Mouse (Mus musculus): ENCODE measurements around the gene Fam124b. TPM values are rescaled to one million over a fixed set of nuclear protein-coding genes. Genes with fewer than 3 reads are reported as not detected.

The Fam124b gene
- polyA plus RNA-seq, 1 experiment from 2014 or later = 0.29 TPM

- Histone ChIP-seq H3K27ac (no peak overlapping the region), H3K4me2 (no peak overlapping the region), H3K4me3 (replicated peaks) (no peak overlapping the region), H3K4me1 (peaks cover 5% of the 10 kb centered on the region; the same call in 1 of the 2 replicates), H3K27me3 (no peaks in the 10 kb centered on the region), H3K9me3 (no peaks in the 10 kb centered on the region), H3K36me3 (replicated peaks) (no peaks in the 10 kb centered on the region), H3K9ac (no peak overlapping the region)
- 64% methylated on average over 1 of the region's 1 CpGs for WGBS
- ATAC-seq (ENCODE audit: low FRiP score) = no peak
Measured at GRCm38 (mm10) chr1:80230612-80231011, 12.3 kb upstream of the Fam124b start.

GRCm38 (mm10) chr1:80224839-80225412, 6.7 kb upstream of the Fam124b start:
- Histone ChIP-seq H3K27ac (no peak overlapping the region), H3K27me3 (no peaks in the 10 kb centered on the region), H3K4me3 (replicated peaks) (no peak overlapping the region), H3K9me3 (no peaks in the 10 kb centered on the region), H3K4me2 (no peak overlapping the region), H3K36me3 (replicated peaks) (no peaks in the 10 kb centered on the region), H3K4me1 (peaks cover 7% of the 10 kb centered on the region; the same call in 1 of the 2 replicates), H3K9ac (no peak overlapping the region)
- ATAC-seq (ENCODE audit: low FRiP score) = no peak
- WGBS = 25% methylated on average over 3 of the region's 3 CpGs

- ATAC-seq (ENCODE audit: low FRiP score) = no peak
- Histone ChIP-seq H3K36me3 (replicated peaks) (no peaks in the 10 kb centered on the region), H3K27ac (no peak overlapping the region), H3K4me3 (replicated peaks) (no peak overlapping the region), H3K9me3 (no peaks in the 10 kb centered on the region), H3K4me1 (peaks cover 7% of the 10 kb centered on the region; the same call in 1 of the 2 replicates), H3K4me2 (no peak overlapping the region), H3K27me3 (no peaks in the 10 kb centered on the region), H3K9ac (no peak overlapping the region)
- 76% methylated on average over 4 of the region's 4 CpGs for WGBS
Measured at GRCm38 (mm10) chr1:80221151-80221550, 2.9 kb upstream of the Fam124b start.

GRCm38 (mm10) chr1:80213826-80214225, 4.4 kb downstream of the Fam124b start:
- WGBS = 91% methylated on average over 9 of the region's 9 CpGs
- H3K27me3 ChIP-seq = no peaks in the 10 kb centered on the region
- H3K4me2 ChIP-seq = no peak overlapping the region
- H3K36me3 ChIP-seq (replicated peaks) = no peaks in the 10 kb centered on the region
- no peak overlapping the region for H3K9ac ChIP-seq
- H3K4me3 ChIP-seq (replicated peaks) = no peak overlapping the region
- H3K4me1 ChIP-seq = no peaks in the 10 kb centered on the region
- no peaks in the 10 kb centered on the region for H3K9me3 ChIP-seq
- H3K27ac ChIP-seq = no peak overlapping the region
- no peak for ATAC-seq (ENCODE audit: low FRiP score)

GRCm38 (mm10) chr1:80213146-80213545, 5.1 kb downstream of the Fam124b start:
- no peaks in the 10 kb centered on the region for H3K36me3 ChIP-seq (replicated peaks)
- no peak overlapping the region for H3K4me3 ChIP-seq (replicated peaks)
- no peak overlapping the region for H3K27ac ChIP-seq
- H3K4me2 ChIP-seq = no peak overlapping the region
- H3K27me3 ChIP-seq = no peaks in the 10 kb centered on the region
- WGBS = 91% methylated on average over 10 of the region's 10 CpGs
- H3K9ac ChIP-seq = no peak overlapping the region
- no peak for ATAC-seq (ENCODE audit: low FRiP score)
- H3K9me3 ChIP-seq = no peaks in the 10 kb centered on the region
- H3K4me1 ChIP-seq = no peaks in the 10 kb centered on the region

- Histone ChIP-seq H3K36me3 (replicated peaks) (no peaks in the 10 kb centered on the region), H3K4me2 (no peak overlapping the region), H3K9ac (no peak overlapping the region), H3K27me3 (no peaks in the 10 kb centered on the region), H3K9me3 (no peaks in the 10 kb centered on the region), H3K4me1 (no peaks in the 10 kb centered on the region), H3K4me3 (replicated peaks) (no peak overlapping the region), H3K27ac (no peak overlapping the region)
- 86% methylated on average over 3 of the region's 3 CpGs for WGBS
- ATAC-seq (ENCODE audit: low FRiP score) = no peak
Measured at GRCm38 (mm10) chr1:80202314-80202713, 16.0 kb downstream of the Fam124b start.

- no peak overlapping the region for H3K4me2 ChIP-seq
- no peaks in the 10 kb centered on the region for H3K9me3 ChIP-seq
- no peak for ATAC-seq (ENCODE audit: low FRiP score)
- no peak overlapping the region for H3K4me3 ChIP-seq (replicated peaks)
- H3K4me1 ChIP-seq = no peaks in the 10 kb centered on the region
- H3K36me3 ChIP-seq (replicated peaks) = no peaks in the 10 kb centered on the region
- H3K27ac ChIP-seq = no peak overlapping the region
- WGBS = 92% methylated on average over 8 of the region's 8 CpGs
- no peaks in the 10 kb centered on the region for H3K27me3 ChIP-seq
- H3K9ac ChIP-seq = no peak overlapping the region
Measured at GRCm38 (mm10) chr1:80192837-80193236, 25.4 kb downstream of the Fam124b start.

- H3K4me1 ChIP-seq = no peaks in the 10 kb centered on the region
- peak; percentile 36; the same call in 1 of the 2 replicates for ATAC-seq (ENCODE audit: low FRiP score)
- WGBS = 58% methylated on average over 3 of the region's 3 CpGs
Measured at GRCm38 (mm10) chr1:80181414-80181805, 36.9 kb downstream of the Fam124b start.

GRCm38 (mm10) chr1:80180767-80181413, 37.4 kb downstream of the Fam124b start:
- Histone ChIP-seq H3K36me3 (replicated peaks) (no peaks in the 10 kb centered on the region), H3K27ac (no peak overlapping the region), H3K9ac (no peak overlapping the region), H3K4me1 (no peaks in the 10 kb centered on the region), H3K27me3 (peaks cover 6% of the 10 kb centered on the region), H3K4me3 (replicated peaks) (no peak overlapping the region), H3K9me3 (no peaks in the 10 kb centered on the region), H3K4me2 (no peak overlapping the region)
- ATAC-seq (ENCODE audit: low FRiP score) = peak; percentile 53; the same call in 1 of the 2 replicates
- WGBS = 43% methylated on average over 13 of the region's 13 CpGs

More at GRCm38 (mm10) chr1:80181414-80181805, 36.9 kb downstream of the Fam124b start:
- no peak overlapping the region for H3K4me3 ChIP-seq (replicated peaks)
- no peak overlapping the region for H3K27ac ChIP-seq
- H3K36me3 ChIP-seq (replicated peaks) = no peaks in the 10 kb centered on the region
- no peaks in the 10 kb centered on the region for H3K9me3 ChIP-seq
- peaks cover 6% of the 10 kb centered on the region for H3K27me3 ChIP-seq
- no peak overlapping the region for H3K9ac ChIP-seq
- no peak overlapping the region for H3K4me2 ChIP-seq

- Histone ChIP-seq H3K4me1 (no peaks in the 10 kb centered on the region), H3K27ac (no peak overlapping the region), H3K4me2 (no peak overlapping the region), H3K9ac (no peak overlapping the region), H3K9me3 (no peaks in the 10 kb centered on the region), H3K36me3 (replicated peaks) (no peaks in the 10 kb centered on the region), H3K4me3 (replicated peaks) (no peak overlapping the region), H3K27me3 (peaks cover 6% of the 10 kb centered on the region)
- ATAC-seq (ENCODE audit: low FRiP score) = no peak
- 64% methylated on average over 7 of the region's 7 CpGs for WGBS
Measured at GRCm38 (mm10) chr1:80180128-80180527, 38.1 kb downstream of the Fam124b start.

- H3K9ac ChIP-seq = no peak overlapping the region
- 71% methylated on average over 11 of the region's 11 CpGs for WGBS
Measured at GRCm38 (mm10) chr1:80177651-80178382, 40.5 kb downstream of the Fam124b start.

GRCm38 (mm10) chr1:80167706-80168105, 50.6 kb downstream of the Fam124b start:
- 86% methylated on average over 5 of the region's 5 CpGs for WGBS
- Histone ChIP-seq H3K27ac (no peak overlapping the region), H3K4me2 (no peak overlapping the region), H3K9ac (no peak overlapping the region), H3K9me3 (no peaks in the 10 kb centered on the region), H3K4me1 (no peaks in the 10 kb centered on the region), H3K4me3 (replicated peaks) (no peak overlapping the region), H3K36me3 (replicated peaks) (no peaks in the 10 kb centered on the region), H3K27me3 (no peaks in the 10 kb centered on the region)
- no peak for ATAC-seq (ENCODE audit: low FRiP score)

More at GRCm38 (mm10) chr1:80177651-80178382, 40.5 kb downstream of the Fam124b start:
- Histone ChIP-seq H3K27ac (no peak overlapping the region), H3K27me3 (peaks cover 6% of the 10 kb centered on the region), H3K4me3 (replicated peaks) (no peak overlapping the region), H3K4me1 (no peaks in the 10 kb centered on the region), H3K9me3 (no peaks in the 10 kb centered on the region), H3K4me2 (no peak overlapping the region), H3K36me3 (replicated peaks) (no peaks in the 10 kb centered on the region)
- no peak for ATAC-seq (ENCODE audit: low FRiP score)
